Mouse (Mus musculus): Measurements from ENCODE around the gene Clic1. TPM values are rescaled to one million over a fixed set of nuclear protein-coding genes. Genes with fewer than 3 reads are reported as not detected.
A peak's percentile ranks its signal among the peaks of the same experiment; 100 is the strongest.

Clic1 gene
- polyA plus RNA-seq, 1 experiment from 2014 or later: 320 TPM

- 73% methylated on average over 3 of the region's 3 CpGs for WGBS
These were observed 56.8 kb downstream of the Clic1 start for GRCm38 (mm10) chr17:35106522-35106921.

DNA sequence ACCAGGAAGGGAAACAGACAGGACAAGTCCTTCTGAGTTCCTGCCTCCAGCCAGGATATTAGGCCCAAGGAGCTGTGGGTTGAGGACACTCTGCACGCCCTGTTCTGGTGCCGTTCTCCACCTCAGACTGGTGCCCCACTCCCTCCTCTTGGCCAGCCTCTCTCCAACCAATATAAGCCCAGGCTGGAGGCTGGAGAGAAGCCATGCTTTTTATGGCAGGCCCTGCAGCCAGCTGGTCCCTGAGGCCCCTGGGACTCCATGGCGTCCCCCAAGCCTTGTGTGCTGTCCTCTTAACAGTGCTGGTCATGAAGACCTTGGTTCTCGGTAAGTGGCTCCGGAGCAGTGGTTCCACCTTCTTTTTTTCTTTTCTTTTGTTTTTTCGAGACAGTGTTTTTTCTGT, 58.3 kb downstream of the Clic1 start, which contains the start of gene Ly6g5c:
Gene Ly6g5c, plus strand, starts transcription at position 183 of the 400 bp plus-strand sequence.
- H3K4me3 ChIP-seq (replicated peaks): no peak within 1 kb of the TSS
- no peak for ATAC-seq (replicated peaks; ENCODE audit: low FRiP score)
- H3K36me3 ChIP-seq: peaks cover 7% of the 10 kb centered on the region
- H3K9me3 ChIP-seq (replicated peaks): no peaks in the 10 kb centered on the region
- H3K9ac ChIP-seq: no peak within 1 kb of the TSS
- H3K27me3 ChIP-seq: no peaks in the 10 kb centered on the region
- peaks cover 19% of the 10 kb centered on the region for H3K4me1 ChIP-seq
- H3K27ac ChIP-seq: no peak within 1 kb of the TSS
- H3K4me2 ChIP-seq: no peak within 1 kb of the TSS
- WGBS: 86% methylated on average over 6 of the region's 6 CpGs

More at GRCm38 (mm10) chr17:35106522-35106921, 56.8 kb downstream of the Clic1 start:
- Histone ChIP-seq H3K27me3 (no peaks in the 10 kb centered on the region), H3K4me3 (replicated peaks) (no peak overlapping the region), H3K9ac (no peak overlapping the region; the same call in 1 of the 2 replicates), H3K4me2 (no peak overlapping the region; the same call in 1 of the 2 replicates), H3K4me1 (peaks cover 34% of the 10 kb centered on the region), H3K9me3 (replicated peaks) (no peaks in the 10 kb centered on the region), H3K27ac (peak overlapping the region; percentile 41), H3K36me3 (peaks cover 23% of the 10 kb centered on the region)
- no peak for ATAC-seq (replicated peaks; ENCODE audit: low FRiP score)

Other genes with a start within 250 kb of the Clic1 start
- 11.1 and 45.4 TPM in 2 replicates for gene Cyp21a1, start 245.4 kb upstream of the Clic1 start, polyA plus RNA-seq (2015; fragmentation: Nextera tagmentation; extraction: Ambion mirVana)
- gene Stk19, start 213.0 kb upstream of the Clic1 start, polyA plus RNA-seq (2015; fragmentation: Nextera tagmentation; extraction: Ambion mirVana): 29.4 and 29.6 TPM in 2 replicates
- gene Dxo, start 212.9 kb upstream of the Clic1 start, polyA plus RNA-seq (2015; fragmentation: Nextera tagmentation; extraction: Ambion mirVana): 62.7 and 73.0 TPM in 2 replicates
- gene Skiv2l, start 199.8 kb upstream of the Clic1 start, polyA plus RNA-seq (2015; fragmentation: Nextera tagmentation; extraction: Ambion mirVana): 48.5 and 53.1 TPM in 2 replicates
- 101 and 116 TPM in 2 replicates for gene Nelfe, start 199.6 kb upstream of the Clic1 start, polyA plus RNA-seq (2015; fragmentation: Nextera tagmentation; extraction: Ambion mirVana)
- 12.1 and 13.3 TPM in 2 replicates for gene Cfb, start 187.4 kb upstream of the Clic1 start, polyA plus RNA-seq (2015; fragmentation: Nextera tagmentation; extraction: Ambion mirVana)
- gene Zbtb12, start 170.5 kb upstream of the Clic1 start, polyA plus RNA-seq (2015; fragmentation: Nextera tagmentation; extraction: Ambion mirVana): 5.0 TPM in 2 replicates
- gene Gm20547, start 167.9 kb upstream of the Clic1 start, polyA plus RNA-seq (2015; fragmentation: Nextera tagmentation; extraction: Ambion mirVana): not detected in 2 replicates
- 2.6 and 3.6 TPM in 2 replicates for gene C2, start 151.7 kb upstream of the Clic1 start, polyA plus RNA-seq (2015; fragmentation: Nextera tagmentation; extraction: Ambion mirVana)
- 80.1 and 93.7 TPM in 2 replicates for gene Ehmt2, start 151.5 kb upstream of the Clic1 start, polyA plus RNA-seq (2015; fragmentation: Nextera tagmentation; extraction: Ambion mirVana)
- 12.4 and 13.0 TPM in 2 replicates for gene Slc44a4, start 135.5 kb upstream of the Clic1 start, polyA plus RNA-seq (2015; fragmentation: Nextera tagmentation; extraction: Ambion mirVana)
- gene Neu1, start 118.7 kb upstream of the Clic1 start, polyA plus RNA-seq (2015; fragmentation: Nextera tagmentation; extraction: Ambion mirVana): 33.7 and 37.0 TPM in 2 replicates
- 0.49 and 0.53 TPM in 2 replicates for gene Hspa1b, start 90.7 kb upstream of the Clic1 start, polyA plus RNA-seq (2015; fragmentation: Nextera tagmentation; extraction: Ambion mirVana)
- gene Gm20481, start 80.1 kb upstream of the Clic1 start, polyA plus RNA-seq (2015; fragmentation: Nextera tagmentation; extraction: Ambion mirVana): not detected in 2 replicates
- gene Hspa1a, start 77.8 kb upstream of the Clic1 start, polyA plus RNA-seq (2015; fragmentation: Nextera tagmentation; extraction: Ambion mirVana): 7.8 and 8.4 TPM in 2 replicates
- 0.81 and 1.6 TPM in 2 replicates for gene Hspa1l, start 77.3 kb upstream of the Clic1 start, polyA plus RNA-seq (2015; fragmentation: Nextera tagmentation; extraction: Ambion mirVana)
- 229 and 231 TPM in 2 replicates for gene Lsm2, start 68.1 kb upstream of the Clic1 start, polyA plus RNA-seq (2015; fragmentation: Nextera tagmentation; extraction: Ambion mirVana)
- 128 and 140 TPM in 2 replicates for gene Vars, start 49.0 kb upstream of the Clic1 start, polyA plus RNA-seq (2015; fragmentation: Nextera tagmentation; extraction: Ambion mirVana)
- gene Vwa7, start 33.4 kb upstream of the Clic1 start, polyA plus RNA-seq (2015; fragmentation: Nextera tagmentation; extraction: Ambion mirVana): 0.19 and 0.29 TPM in 2 replicates
- 6.2 and 6.8 TPM in 2 replicates for gene Sapcd1, start 21.9 kb upstream of the Clic1 start, polyA plus RNA-seq (2015; fragmentation: Nextera tagmentation; extraction: Ambion mirVana)
- gene Msh5, start 3.2 kb upstream of the Clic1 start, polyA plus RNA-seq (2015; fragmentation: Nextera tagmentation; extraction: Ambion mirVana): 5.2 and 5.4 TPM in 2 replicates
- gene Ddah2, start 9.1 kb downstream of the Clic1 start, polyA plus RNA-seq (2015; fragmentation: Nextera tagmentation; extraction: Ambion mirVana): 324 and 356 TPM in 2 replicates
- gene Ly6g6c, start 15.4 kb downstream of the Clic1 start, polyA plus RNA-seq (2015; fragmentation: Nextera tagmentation; extraction: Ambion mirVana): 1.6 TPM in 1 of 2 replicates, not detected in the other
- 0.41 and 0.52 TPM in 2 replicates for gene Mpig6b, start 16.2 kb downstream of the Clic1 start, polyA plus RNA-seq (2015; fragmentation: Nextera tagmentation; extraction: Ambion mirVana)
- 1.2 and 1.6 TPM in 2 replicates for gene Ly6g6e, start 26.9 kb downstream of the Clic1 start, polyA plus RNA-seq (2015; fragmentation: Nextera tagmentation; extraction: Ambion mirVana)
- gene Ly6g6d, start 28.1 kb downstream of the Clic1 start, polyA plus RNA-seq (2015; fragmentation: Nextera tagmentation; extraction: Ambion mirVana): 5.0 and 6.0 TPM in 2 replicates
- gene Ly6g6f, start 35.6 kb downstream of the Clic1 start, polyA plus RNA-seq (2015; fragmentation: Nextera tagmentation; extraction: Ambion mirVana): not detected in 2 replicates
- 94.7 and 103 TPM in 2 replicates for gene Abhd16a, start 39.3 kb downstream of the Clic1 start, polyA plus RNA-seq (2015; fragmentation: Nextera tagmentation; extraction: Ambion mirVana)
- gene Ly6g5c, start 58.3 kb downstream of the Clic1 start, polyA plus RNA-seq (2015; fragmentation: Nextera tagmentation; extraction: Ambion mirVana): not detected in 2 replicates
- 0.99 and 1.9 TPM in 2 replicates for gene Ly6g5b, start 65.5 kb downstream of the Clic1 start, polyA plus RNA-seq (2015; fragmentation: Nextera tagmentation; extraction: Ambion mirVana)
- gene Gpank1, start 71.5 kb downstream of the Clic1 start, polyA plus RNA-seq (2015; fragmentation: Nextera tagmentation; extraction: Ambion mirVana): 19.0 and 20.3 TPM in 2 replicates
- 281 and 284 TPM in 2 replicates for gene Csnk2b, start 72.1 kb downstream of the Clic1 start, polyA plus RNA-seq (2015; fragmentation: Nextera tagmentation; extraction: Ambion mirVana)
- gene D17H6S53E, start 76.4 kb downstream of the Clic1 start, polyA plus RNA-seq (2015; fragmentation: Nextera tagmentation; extraction: Ambion mirVana): 10.5 and 12.2 TPM in 2 replicates
- gene Apom, start 82.1 kb downstream of the Clic1 start, polyA plus RNA-seq (2015; fragmentation: Nextera tagmentation; extraction: Ambion mirVana): 21.0 and 25.7 TPM in 2 replicates
- 56.1 and 64.9 TPM in 2 replicates for gene Bag6, start 85.2 kb downstream of the Clic1 start, polyA plus RNA-seq (2015; fragmentation: Nextera tagmentation; extraction: Ambion mirVana)
- 176 and 209 TPM in 2 replicates for gene Prrc2a, start 114.9 kb downstream of the Clic1 start, polyA plus RNA-seq (2015; fragmentation: Nextera tagmentation; extraction: Ambion mirVana)
- 8.8 and 9.2 TPM in 2 replicates for gene Aif1, start 126.1 kb downstream of the Clic1 start, polyA plus RNA-seq (2015; fragmentation: Nextera tagmentation; extraction: Ambion mirVana)
- 12.1 and 13.7 TPM in 2 replicates for gene Lst1, start 138.5 kb downstream of the Clic1 start, polyA plus RNA-seq (2015; fragmentation: Nextera tagmentation; extraction: Ambion mirVana)
- 0.53 and 0.72 TPM in 2 replicates for gene Ltb, start 144.5 kb downstream of the Clic1 start, polyA plus RNA-seq (2015; fragmentation: Nextera tagmentation; extraction: Ambion mirVana)
- 0.12 TPM in 1 of 2 replicates, not detected in the other for gene Tnf, start 152.0 kb downstream of the Clic1 start, polyA plus RNA-seq (2015; fragmentation: Nextera tagmentation; extraction: Ambion mirVana)
- gene Lta, start 155.4 kb downstream of the Clic1 start, polyA plus RNA-seq (2015; fragmentation: Nextera tagmentation; extraction: Ambion mirVana): 0.10 TPM in 1 of 2 replicates, not detected in the other
- 0.65 and 0.69 TPM in 2 replicates for gene Gm16181, start 170.9 kb downstream of the Clic1 start, polyA plus RNA-seq (2015; fragmentation: Nextera tagmentation; extraction: Ambion mirVana)
- 6.2 and 6.4 TPM in 2 replicates for gene Atp6v1g2, start 183.7 kb downstream of the Clic1 start, polyA plus RNA-seq (2015; fragmentation: Nextera tagmentation; extraction: Ambion mirVana)
- gene Nfkbil1, start 185.8 kb downstream of the Clic1 start, polyA plus RNA-seq (2015; fragmentation: Nextera tagmentation; extraction: Ambion mirVana): 11.3 and 12.4 TPM in 2 replicates
- 531 and 538 TPM in 2 replicates for gene Ddx39b, start 191.8 kb downstream of the Clic1 start, polyA plus RNA-seq (2015; fragmentation: Nextera tagmentation; extraction: Ambion mirVana)
- 64.5 and 66.1 TPM in 2 replicates for gene H2-D1, start 212.8 kb downstream of the Clic1 start, polyA plus RNA-seq (2015; fragmentation: Nextera tagmentation; extraction: Ambion mirVana)